Mouse (Mus musculus) MEL (cell line): ENCODE data around the gene Tmem139.

Experiments
- BHLHE40 ChIP-seq: IDR thresholded peaks from 2 replicates; pipeline ENCODE4 v1.6.1; 2012; ENCODE audit warnings: low read depth, mild to moderate bottlenecking, inconsistent platforms, low read length, improper control_type of control experiment, borderline replicate concordance
- CTCF ChIP-seq, 3 experiments: IDR thresholded peaks in 2 of 3; conservative IDR thresholded peaks in 1 of 3; 2 replicates each; pipeline ENCODE4 v1.5.1; 2011 to 2012; ENCODE audit warnings: low read length in 3 of 3, low read depth in 2 of 3, mild to moderate bottlenecking in 2 of 3, improper control_type of control experiment in 1 of 3, inconsistent platforms in 1 of 3, mixed read lengths in 1 of 3, moderate library complexity in 1 of 3; ENCODE audit not compliant: control insufficient read depth in 1 of 3, insufficient read depth in 1 of 3, poor library complexity in 1 of 3, severe bottlenecking in 1 of 3
- POLR2A ChIP-seq, 2 experiments: IDR thresholded peaks; 2 replicates each; pipeline ENCODE4 v1.6.1; 2011 to 2012; ENCODE audit warnings: low read length in 2 of 2, mild to moderate bottlenecking in 2 of 2, control low read depth in 1 of 2, improper control_type of control experiment in 1 of 2, low read depth in 1 of 2, moderate library complexity in 1 of 2; ENCODE audit not compliant: control insufficient read depth in 1 of 2, insufficient read depth in 1 of 2, poor library complexity in 1 of 2
- POLR2AphosphoS2 ChIP-seq: IDR thresholded peaks from 2 replicates; pipeline ENCODE4 v1.6.1; 2011; ENCODE audit warnings: low read length, improper control_type of control experiment
- UBTF ChIP-seq: IDR thresholded peaks from 2 replicates; pipeline ENCODE4 v1.6.1; 2012; ENCODE audit warnings: low read depth, mild to moderate bottlenecking, inconsistent platforms, low read length, improper control_type of control experiment, moderate library complexity, borderline replicate concordance; ENCODE audit not compliant: insufficient read depth
- ZNF384 ChIP-seq: IDR thresholded peaks from 2 replicates; pipeline ENCODE4 v1.6.1; 2012; ENCODE audit warnings: low read depth, mild to moderate bottlenecking, inconsistent platforms, low read length, improper control_type of control experiment

- TF ChIP-seq UBTF (no peak), CTCF (IDR thresholded peaks at IDR 0.05 in 2 of 3, conservative IDR thresholded peaks at IDR 0.05 in 1 of 3; ENCODE audit: control insufficient read depth in 1 of 3, insufficient read depth in 1 of 3, low read depth in 2 of 3, low read length in 3 of 3, poor library complexity in 1 of 3, severe bottlenecking in 1 of 3) (no peak), ZNF384 (no peak), BHLHE40 (no peak), POLR2A (IDR thresholded peaks at IDR 0.05; ENCODE audit: control insufficient read depth in 1 of 2, insufficient read depth in 1 of 2, low read depth in 1 of 2, low read length in 2 of 2, poor library complexity in 1 of 2) (no peak), POLR2AphosphoS2 (no peak)
These were observed 8.7 kb upstream of the Tmem139 start for GRCm38 (mm10) chr6:42253103-42253502.
